Mouse (Mus musculus): ENCODE data around the gene Msrb3.

GRCm38 (mm10) chr10:120873646-120874201, 25.2 kb downstream of the Msrb3 start:
- TF ChIP-seq TAL1 (IDR thresholded peaks at IDR 0.05; ENCODE audit: low read length) (no peak), GATA1 (IDR thresholded peaks at IDR 0.05; ENCODE audit: low read length) (no peak)

All from erythroblast, embryonic 14.5 days (primary cell).